Mouse (Mus musculus): ENCODE measurements at regions not wholly inside any gene's neighbourhood (a gene's known extent, or its start where the extent isn't known, plus 50 kb on each side); places are given as distances from the start of the nearest gene placed in this dataset.

DNA sequence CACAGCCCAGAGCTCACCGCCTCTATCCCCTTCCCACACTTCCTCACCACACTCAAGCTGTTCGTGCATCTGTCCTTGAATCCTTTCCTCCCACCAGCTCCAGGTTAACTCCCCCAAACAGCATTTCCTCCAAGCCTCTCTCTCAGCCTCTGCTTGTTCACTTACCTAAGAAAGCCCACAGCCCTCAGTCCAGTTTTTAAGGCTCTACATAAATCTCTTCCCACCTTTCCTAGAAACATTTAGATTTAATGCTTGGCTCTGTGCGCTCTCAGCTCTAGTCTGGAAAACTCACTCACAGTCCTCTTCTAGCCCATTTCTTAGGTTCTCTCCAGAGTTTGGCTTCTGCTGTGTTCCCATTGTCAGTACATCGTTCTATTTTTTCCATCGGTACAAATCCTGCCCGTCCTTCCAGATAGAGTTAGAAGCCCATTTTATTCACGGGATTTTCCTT lies 242.9 kb upstream of the Adgrl2 start:
- TF ChIP-seq CTCF (IDR thresholded peaks at IDR 0.05; ENCODE audit: low read depth, low read length) (no peak), POLR2A (IDR thresholded peaks at IDR 0.05; ENCODE audit: extremely low read depth, insufficient read depth, low read length) (no peak)
